Mouse (Mus musculus) midbrain, postnatal 0 days (tissue): ENCODE results near the gene Wapl. TPM values are rescaled to one million over a fixed set of nuclear protein-coding genes. Genes with fewer than 3 reads are reported as not detected.

Experiments
- ATAC-seq: fragments of 200-750 bp; cut with Nextera tagmentation; 2 replicates; pipeline ENCODE4 v1.8.0; 2017; ENCODE audit warnings: moderate number of reproducible peaks, mild to moderate bottlenecking, moderate TSS enrichment, moderate library complexity; ENCODE audit not compliant: low FRiP score
- DNase-seq: peaks from one replicate; pipeline ENCODE4 v3.0.0-alpha.2; 2015; ENCODE audit warnings: low spot score
- H3K27ac ChIP-seq: fragments of 300-500 bp; sonication (generic); 2 replicates; pipeline ENCODE4 v1.5.1; 2014; ENCODE audit warnings: low read depth, mild to moderate bottlenecking, low read length, mixed read lengths
- H3K27me3 ChIP-seq: fragments of 300-500 bp; sonication (generic); 2 replicates; pipeline ENCODE4 v1.6.1; 2014; ENCODE audit warnings: low read length, control low read depth, mixed read lengths; ENCODE audit not compliant: insufficient read depth
- H3K36me3 ChIP-seq: fragments of 300-500 bp; sonication (generic); 2 replicates; pipeline ENCODE4 v1.6.1; 2014; ENCODE audit warnings: low read length, control low read depth, mixed read lengths; ENCODE audit not compliant: insufficient read depth
- H3K4me1 ChIP-seq: fragments of 300-500 bp; sonication (generic); 2 replicates; pipeline ENCODE4 v1.6.1; 2014; ENCODE audit warnings: mild to moderate bottlenecking, control low read depth, antibody characterized with exemption, low read length, mixed read lengths; ENCODE audit not compliant: insufficient read depth
- H3K4me2 ChIP-seq: fragments of 300-500 bp; sonication (generic); 2 replicates; pipeline ENCODE4 v1.6.1; 2014; ENCODE audit warnings: low read depth, mild to moderate bottlenecking, low read length, mixed read lengths; ENCODE audit not compliant: poor library complexity, severe bottlenecking
- H3K4me3 ChIP-seq: fragments of 300-500 bp; sonication (generic); 2 replicates; pipeline ENCODE4 v1.5.1; 2014; ENCODE audit warnings: low read depth, mild to moderate bottlenecking, low read length, moderate library complexity
- H3K9ac ChIP-seq: fragments of 300-500 bp; sonication (generic); replicated peaks from 2 replicates; pipeline ENCODE4 v1.6.1; 2014; ENCODE audit warnings: mild to moderate bottlenecking, low read length, moderate library complexity, mixed read lengths; ENCODE audit not compliant: poor library complexity, severe bottlenecking
- H3K9me3 ChIP-seq: fragments of 300-500 bp; sonication (generic); 2 replicates; pipeline ENCODE4 v1.6.1; 2016; ENCODE audit warnings: low read length, control low read depth
- CTCF ChIP-seq: IDR thresholded peaks from 2 replicates; pipeline ENCODE4 v1.5.1; 2016; ENCODE audit warnings: antibody characterized with exemption, mild to moderate bottlenecking
- WGBS: fragments of 180-500 bp; shearing (Covaris S2); extraction: QIAGEN DNeasy Blood & Tissue Kit; methylation state at CpG from one replicate; pipeline ENCODE4 v1.1.7; 2014; 5-methylcytosine and 5-hydroxymethylcytosine counted together
- polyA plus RNA-seq: library from polyadenylated mRNA; unstranded; fragments of >200 nt; fragmentation: Nextera tagmentation; extraction: Ambion mirVana; gene quantifications from 2 replicates; pipeline ENCODE4 v1.2.1, GENCODE M21; 2015
- total RNA-seq: library from RNA; depleted of rRNA; stranded (reverse); fragments of >200 nt; gene quantifications from 2 replicates; pipeline ENCODE4 v1.2.3, GENCODE M21; 2014

Wapl gene
- total and polyA plus RNA-seq, 2 experiments from 2014 or later, result 9.9 to 14.8 TPM

- H3K4me3 ChIP-seq, result no peak overlapping the region
- 0 out of 2 replicates have a peak, but pooled peaks cover 8% of the 10 kb centered on the region for H3K4me1 ChIP-seq
- H3K4me2 ChIP-seq, result peak overlapping the region; percentile 94; the same call in 1 of the 2 replicates
- WGBS, result 69% methylated on average over 5 of the region's 5 CpGs
- no peak overlapping the region for H3K27ac ChIP-seq
- ATAC-seq (no peak), DNase-seq (no peak)
- H3K36me3 ChIP-seq, result no peaks in the 10 kb centered on the region
- no peak overlapping the region for H3K9ac ChIP-seq
- H3K9me3 ChIP-seq, result no peaks in the 10 kb centered on the region
- no peaks in the 10 kb centered on the region for H3K27me3 ChIP-seq
- no peak for TF ChIP-seq CTCF
Measured at GRCm38 (mm10) chr14:34675347-34675865, 1.7 kb downstream of the Wapl start.

GRCm38 (mm10) chr14:34680815-34681214, 7.1 kb downstream of the Wapl start:
- no peak overlapping the region for H3K4me3 ChIP-seq
- H3K4me2 ChIP-seq, result no peak overlapping the region
- ATAC-seq (no peak), DNase-seq (no peak)
- H3K9ac ChIP-seq, result no peak overlapping the region
- H3K27me3 ChIP-seq, result no peaks in the 10 kb centered on the region
- WGBS, result 75% methylated on average over 2 of the region's 2 CpGs
- H3K27ac ChIP-seq, result no peak overlapping the region
- H3K4me1 ChIP-seq, result no peaks in the 10 kb centered on the region
- TF ChIP-seq CTCF, result no peak
- no peaks in the 10 kb centered on the region for H3K9me3 ChIP-seq
- no peaks in the 10 kb centered on the region for H3K36me3 ChIP-seq

- H3K27ac ChIP-seq, result no peak overlapping the region
- TF ChIP-seq CTCF, result no peak
- no peaks in the 10 kb centered on the region for H3K27me3 ChIP-seq
- ATAC-seq, result no peak
- H3K9ac ChIP-seq, result no peak overlapping the region
- H3K9me3 ChIP-seq, result no peaks in the 10 kb centered on the region
- no peak overlapping the region for H3K4me2 ChIP-seq
- no peaks in the 10 kb centered on the region for H3K36me3 ChIP-seq
- no peak for DNase-seq
- H3K4me1 ChIP-seq, result no peaks in the 10 kb centered on the region
- no peak overlapping the region for H3K4me3 ChIP-seq
Measured at GRCm38 (mm10) chr14:34684989-34685388, 11.3 kb downstream of the Wapl start.

GRCm38 (mm10) chr14:34693970-34694369, 20.2 kb downstream of the Wapl start:
- peaks cover 12% of the 10 kb centered on the region; the same call in 1 of the 2 replicates for H3K36me3 ChIP-seq
- no peaks in the 10 kb centered on the region for H3K4me1 ChIP-seq
- 94% methylated on average over 4 of the region's 4 CpGs for WGBS

GRCm38 (mm10) chr14:34697376-34697775, 23.6 kb downstream of the Wapl start:
- Histone ChIP-seq H3K27me3 (no peaks in the 10 kb centered on the region), H3K36me3 (peaks cover 6% of the 10 kb centered on the region; the same call in 1 of the 2 replicates), H3K4me3 (no peak overlapping the region), H3K4me1 (no peaks in the 10 kb centered on the region), H3K9me3 (no peaks in the 10 kb centered on the region), H3K4me2 (no peak overlapping the region), H3K9ac (no peak overlapping the region), H3K27ac (no peak overlapping the region)
- no peak for TF ChIP-seq CTCF
- WGBS, result 82% methylated on average over 1 of the region's 1 CpGs
- ATAC-seq, result no peak
- DNase-seq, result no peak

More at GRCm38 (mm10) chr14:34693970-34694369, 20.2 kb downstream of the Wapl start:
- no peaks in the 10 kb centered on the region for H3K9me3 ChIP-seq
- H3K4me2 ChIP-seq, result no peak overlapping the region
- TF ChIP-seq CTCF, result no peak
- no peaks in the 10 kb centered on the region for H3K27me3 ChIP-seq
- H3K27ac ChIP-seq, result no peak overlapping the region
- ATAC-seq (no peak), DNase-seq (no peak)
- H3K4me3 ChIP-seq, result no peak overlapping the region
- H3K9ac ChIP-seq, result no peak overlapping the region

- Histone ChIP-seq H3K4me3 (no peak overlapping the region), H3K9me3 (no peaks in the 10 kb centered on the region), H3K4me2 (no peak overlapping the region), H3K4me1 (no peaks in the 10 kb centered on the region), H3K27ac (no peak overlapping the region), H3K36me3 (no peaks in the 10 kb centered on the region), H3K27me3 (no peaks in the 10 kb centered on the region), H3K9ac (no peak overlapping the region)
- no peak for TF ChIP-seq CTCF
- WGBS, result 80% methylated on average over 2 of the region's 2 CpGs
- ATAC-seq, result no peak
- DNase-seq, result no peak
Measured at GRCm38 (mm10) chr14:34710209-34710608, 36.5 kb downstream of the Wapl start.
